Mouse (Mus musculus) olfactory bulb, adult 2 months (tissue): ENCODE data around the gene Ankrd22.

ENCODE experiments used
- CTCF ChIP-seq: fragments of 200-500 bp; IDR thresholded peaks from 2 replicates; pipeline ENCODE4 v1.5.1; 2012; ENCODE audit warnings: low read depth, mild to moderate bottlenecking, low read length, moderate library complexity; ENCODE audit not compliant: insufficient read depth
- POLR2A ChIP-seq: fragments of 200-500 bp; IDR thresholded peaks from 2 replicates; pipeline ENCODE4 v1.6.1; 2012; ENCODE audit warnings: mild to moderate bottlenecking, low read depth, low read length, moderate library complexity; ENCODE audit not compliant: insufficient read depth

- TF ChIP-seq CTCF (no peak), POLR2A (no peak)
Measured at GRCm38 (mm10) chr19:34213251-34213645, 47.4 kb upstream of the Ankrd22 start.
